Mouse (Mus musculus) right cerebral cortex, postnatal 10 days (tissue): ENCODE measurements around the gene Gpatch2.

Source experiments
- DNase-seq, 2 experiments: peaks; one replicate each; pipeline ENCODE4 v3.0.0; 2021; ENCODE audit warnings: low spot score in 2 of 2

The Gpatch2 gene

GRCm38 (mm10) chr1:187303221-187303620 is 87.9 kb downstream of the Gpatch2 start:
- no peak for DNase-seq

- DNase-seq, result no peak
These were observed 92.0 kb downstream of the Gpatch2 start for GRCm38 (mm10) chr1:187307335-187307734.

GRCm38 (mm10) chr1:187308523-187308922 is 93.2 kb downstream of the Gpatch2 start:
- no peak for DNase-seq

GRCm38 (mm10) chr1:187311122-187311521 is 95.8 kb downstream of the Gpatch2 start:
- no peak for DNase-seq

GRCm38 (mm10) chr1:187313323-187313722 is 98.0 kb downstream of the Gpatch2 start:
- no peak for DNase-seq

- DNase-seq, result no peak
These were observed 98.5 kb downstream of the Gpatch2 start for GRCm38 (mm10) chr1:187313763-187314162.

GRCm38 (mm10) chr1:187314516-187314915 is 99.2 kb downstream of the Gpatch2 start:
- DNase-seq, result no peak

- no peak for DNase-seq
These were observed 100.5 kb downstream of the Gpatch2 start for GRCm38 (mm10) chr1:187315821-187316220.

- no peak for DNase-seq
These were observed 101.2 kb downstream of the Gpatch2 start for GRCm38 (mm10) chr1:187316555-187316954.

GRCm38 (mm10) chr1:187321814-187322213 is 106.5 kb downstream of the Gpatch2 start:
- DNase-seq, result no peak

- no peak for DNase-seq
These were observed 107.3 kb downstream of the Gpatch2 start for GRCm38 (mm10) chr1:187322505-187323208.

GRCm38 (mm10) chr1:187323209-187323589 is 107.9 kb downstream of the Gpatch2 start:
- DNase-seq, result no peak

- no peak for DNase-seq
These were observed 127.2 kb downstream of the Gpatch2 start for GRCm38 (mm10) chr1:187342551-187342950.

- DNase-seq, result no peak
These were observed 129.8 kb downstream of the Gpatch2 start for GRCm38 (mm10) chr1:187345156-187345555.

GRCm38 (mm10) chr1:187346923-187347322 is 131.6 kb downstream of the Gpatch2 start:
- DNase-seq, result no peak

GRCm38 (mm10) chr1:187347606-187348005 is 132.3 kb downstream of the Gpatch2 start:
- no peak for DNase-seq

- DNase-seq, result no peak
These were observed 132.9 kb downstream of the Gpatch2 start for GRCm38 (mm10) chr1:187348053-187348820.

- DNase-seq, result no peak
These were observed 133.6 kb downstream of the Gpatch2 start for GRCm38 (mm10) chr1:187348859-187349258.

GRCm38 (mm10) chr1:187356169-187356568 is 140.9 kb downstream of the Gpatch2 start:
- no peak for DNase-seq

GRCm38 (mm10) chr1:187356904-187357303 is 141.6 kb downstream of the Gpatch2 start:
- DNase-seq, result no peak

- DNase-seq, result no peak
These were observed 144.9 kb downstream of the Gpatch2 start for GRCm38 (mm10) chr1:187360240-187360639.

- no peak for DNase-seq
These were observed 147.2 kb downstream of the Gpatch2 start for GRCm38 (mm10) chr1:187362536-187362935.

- no peak for DNase-seq
These were observed 150.1 kb downstream of the Gpatch2 start for GRCm38 (mm10) chr1:187365424-187365823.
